Mouse (Mus musculus): ENCODE measurements around the gene Cd79a. TPM values are rescaled to one million over a fixed set of nuclear protein-coding genes. Genes with fewer than 3 reads are reported as not detected.

Cd79a gene
- polyA plus RNA-seq, 1 experiment from 2014 or later, result 1.1 TPM

GRCm38 (mm10) chr7:24902630-24903443 is 5.7 kb downstream of the Cd79a start, which contains the start of gene Arhgef1:
Arhgef1 (plus strand) TSS chr7:24902912.
- 3% methylated on average over 65 of the region's 68 CpGs for WGBS
- H3K9me3 ChIP-seq, result no peaks in the 10 kb centered on the region
- no peaks in the 10 kb centered on the region; the same call in 1 of the 2 replicates for H3K36me3 ChIP-seq
- peak within 1 kb of the TSS; percentile 93 for H3K27ac ChIP-seq
- H3K4me2 ChIP-seq, result peak within 1 kb of the TSS; percentile 76
- peak within 1 kb of the TSS; percentile 57 for H3K9ac ChIP-seq
- H3K4me1 ChIP-seq, result peaks cover 33% of the 10 kb centered on the region
- H3K27me3 ChIP-seq (replicated peaks), result no peaks in the 10 kb centered on the region
- peak within 1 kb of the TSS; percentile 78 for H3K4me3 ChIP-seq (replicated peaks)
- no peak; the same call in 1 of the 2 replicates for ATAC-seq (ENCODE audit: insufficient read depth, low FRiP score, low read depth)

- Histone ChIP-seq H3K27me3 (replicated peaks) (no peaks in the 10 kb centered on the region), H3K9me3 (no peaks in the 10 kb centered on the region), H3K9ac (peak overlapping the region; percentile 34; the same call in 1 of the 2 replicates), H3K36me3 (peaks cover 5% of the 10 kb centered on the region; the same call in 1 of the 2 replicates), H3K4me2 (peak overlapping the region; percentile 76), H3K4me3 (replicated peaks) (peak overlapping the region; percentile 78), H3K4me1 (peaks cover 33% of the 10 kb centered on the region), H3K27ac (peak overlapping the region; percentile 93)
- 18% methylated on average over 10 of the region's 10 CpGs for WGBS
- no peak for ATAC-seq (ENCODE audit: insufficient read depth, low FRiP score, low read depth)
Measured at GRCm38 (mm10) chr7:24903444-24903825, 6.3 kb downstream of the Cd79a start.

GRCm38 (mm10) chr7:24904070-24904483 is 6.9 kb downstream of the Cd79a start:
- peak overlapping the region; percentile 93 for H3K27ac ChIP-seq
- H3K9me3 ChIP-seq, result no peaks in the 10 kb centered on the region
- H3K4me2 ChIP-seq, result peak overlapping the region; percentile 76
- peaks cover 11% of the 10 kb centered on the region; the same call in 1 of the 2 replicates for H3K36me3 ChIP-seq
- peak; percentile 96 for ATAC-seq (ENCODE audit: insufficient read depth, low FRiP score, low read depth)
- peak overlapping the region; percentile 71 for H3K9ac ChIP-seq
- peaks cover 33% of the 10 kb centered on the region for H3K4me1 ChIP-seq
- H3K4me3 ChIP-seq (replicated peaks), result peak overlapping the region; percentile 78
- no peaks in the 10 kb centered on the region for H3K27me3 ChIP-seq (replicated peaks)
- under 1% methylated on average over 30 of the region's 30 CpGs for WGBS

- H3K4me3 ChIP-seq (replicated peaks), result peak overlapping the region; percentile 78
- H3K9me3 ChIP-seq, result no peaks in the 10 kb centered on the region
- peaks cover 14% of the 10 kb centered on the region; the same call in 1 of the 2 replicates for H3K36me3 ChIP-seq
- H3K27ac ChIP-seq, result peak overlapping the region; percentile 82
- no peaks in the 10 kb centered on the region for H3K27me3 ChIP-seq (replicated peaks)
- H3K9ac ChIP-seq, result 0 out of 2 replicates have a peak overlapping the region, but pooled peaks have one; percentile 71
- peaks cover 33% of the 10 kb centered on the region for H3K4me1 ChIP-seq
- no peak for ATAC-seq (ENCODE audit: insufficient read depth, low FRiP score, low read depth)
- peak overlapping the region; percentile 76 for H3K4me2 ChIP-seq
- WGBS, result 16% methylated on average over 3 of the region's 3 CpGs
Measured at GRCm38 (mm10) chr7:24904936-24905335, 7.8 kb downstream of the Cd79a start.

- peak overlapping the region; percentile 44; the same call in 1 of the 2 replicates for H3K27ac ChIP-seq
Measured at GRCm38 (mm10) chr7:24906551-24906950, 9.4 kb downstream of the Cd79a start.

GRCm38 (mm10) chr7:24907211-24907748 is 10.1 kb downstream of the Cd79a start:
- peak overlapping the region; percentile 29 for H3K4me2 ChIP-seq
- peaks cover 31% of the 10 kb centered on the region for H3K36me3 ChIP-seq
- peak overlapping the region; percentile 44; the same call in 1 of the 2 replicates for H3K27ac ChIP-seq
- peak; percentile 17; the same call in 1 of the 2 replicates for ATAC-seq (ENCODE audit: insufficient read depth, low FRiP score, low read depth)
- peaks cover 33% of the 10 kb centered on the region for H3K4me1 ChIP-seq
- H3K9me3 ChIP-seq, result no peaks in the 10 kb centered on the region
- 30% methylated on average over 13 of the region's 13 CpGs for WGBS
- H3K4me3 ChIP-seq (replicated peaks), result no peak overlapping the region
- H3K9ac ChIP-seq, result no peak overlapping the region
- H3K27me3 ChIP-seq (replicated peaks), result no peaks in the 10 kb centered on the region

More at GRCm38 (mm10) chr7:24906551-24906950, 9.4 kb downstream of the Cd79a start:
- peaks cover 33% of the 10 kb centered on the region for H3K4me1 ChIP-seq
- H3K36me3 ChIP-seq, result peaks cover 23% of the 10 kb centered on the region
- no peak overlapping the region for H3K4me2 ChIP-seq
- no peaks in the 10 kb centered on the region for H3K9me3 ChIP-seq
- ATAC-seq (ENCODE audit: insufficient read depth, low FRiP score, low read depth), result no peak
- no peak overlapping the region for H3K4me3 ChIP-seq (replicated peaks)
- no peak overlapping the region for H3K9ac ChIP-seq
- H3K27me3 ChIP-seq (replicated peaks), result no peaks in the 10 kb centered on the region
- WGBS, result 28% methylated on average over 6 of the region's 6 CpGs

- no peak for ATAC-seq (ENCODE audit: insufficient read depth, low FRiP score, low read depth)
- no peak overlapping the region for H3K9ac ChIP-seq
- H3K27ac ChIP-seq, result no peak overlapping the region
- H3K4me1 ChIP-seq, result peaks cover 4% of the 10 kb centered on the region; the same call in 1 of the 2 replicates
- no peak overlapping the region for H3K4me3 ChIP-seq (replicated peaks)
- H3K36me3 ChIP-seq, result peaks cover 54% of the 10 kb centered on the region
- no peaks in the 10 kb centered on the region for H3K27me3 ChIP-seq (replicated peaks)
- no peak overlapping the region for H3K4me2 ChIP-seq
- 88% methylated on average over 14 of the region's 14 CpGs for WGBS
- H3K9me3 ChIP-seq, result no peaks in the 10 kb centered on the region
Measured at GRCm38 (mm10) chr7:24912480-24912879, 15.3 kb downstream of the Cd79a start.

- Histone ChIP-seq H3K4me2 (no peak overlapping the region), H3K4me3 (replicated peaks) (no peak overlapping the region), H3K27me3 (replicated peaks) (no peaks in the 10 kb centered on the region), H3K9ac (no peak overlapping the region), H3K36me3 (peaks cover 59% of the 10 kb centered on the region), H3K4me1 (no peaks in the 10 kb centered on the region), H3K9me3 (no peaks in the 10 kb centered on the region), H3K27ac (no peak overlapping the region)
- ATAC-seq (ENCODE audit: insufficient read depth, low FRiP score, low read depth), result peak; percentile 4; the same call in 1 of the 2 replicates
- 88% methylated on average over 20 of the region's 20 CpGs for WGBS
Measured at GRCm38 (mm10) chr7:24918763-24919323, 21.7 kb downstream of the Cd79a start.

- H3K4me3 ChIP-seq (replicated peaks), result no peak overlapping the region
- no peak overlapping the region for H3K4me2 ChIP-seq
- no peaks in the 10 kb centered on the region for H3K27me3 ChIP-seq (replicated peaks)
- peaks cover 68% of the 10 kb centered on the region for H3K36me3 ChIP-seq
- no peaks in the 10 kb centered on the region for H3K9me3 ChIP-seq
- H3K27ac ChIP-seq, result no peak overlapping the region
- WGBS, result 88% methylated on average over 9 of the region's 9 CpGs
- no peak for ATAC-seq (ENCODE audit: insufficient read depth, low FRiP score, low read depth)
- H3K9ac ChIP-seq, result no peak overlapping the region
- H3K4me1 ChIP-seq, result no peaks in the 10 kb centered on the region
Measured at GRCm38 (mm10) chr7:24919728-24920127, 22.5 kb downstream of the Cd79a start.

- Histone ChIP-seq H3K4me1 (0 out of 2 replicates have a peak, but pooled peaks cover 3% of the 10 kb centered on the region), H3K4me2 (no peak overlapping the region), H3K9me3 (no peaks in the 10 kb centered on the region), H3K27ac (no peak overlapping the region), H3K36me3 (0 out of 2 replicates have a peak, but pooled peaks cover 13% of the 10 kb centered on the region), H3K27me3 (replicated peaks) (peaks cover 66% of the 10 kb centered on the region), H3K4me3 (replicated peaks) (no peak overlapping the region), H3K9ac (no peak overlapping the region)
- 46% methylated on average over 6 of the region's 6 CpGs for WGBS
- no peak for ATAC-seq (ENCODE audit: insufficient read depth, low FRiP score, low read depth)
Measured at GRCm38 (mm10) chr7:24930475-24930874, 33.3 kb downstream of the Cd79a start.

- Histone ChIP-seq H3K36me3 (0 out of 2 replicates have a peak, but pooled peaks cover 3% of the 10 kb centered on the region), H3K9ac (no peak overlapping the region), H3K27me3 (replicated peaks) (peaks cover 72% of the 10 kb centered on the region), H3K4me3 (replicated peaks) (no peak overlapping the region), H3K4me1 (0 out of 2 replicates have a peak, but pooled peaks cover 3% of the 10 kb centered on the region), H3K27ac (no peak overlapping the region), H3K9me3 (no peaks in the 10 kb centered on the region), H3K4me2 (no peak overlapping the region)
- no peak for ATAC-seq (ENCODE audit: insufficient read depth, low FRiP score, low read depth)
- 3% methylated on average over 15 of the region's 15 CpGs for WGBS
Measured at GRCm38 (mm10) chr7:24931651-24932050, 34.5 kb downstream of the Cd79a start.

All from stomach, embryonic 15.5 days (tissue).